Mouse (Mus musculus): ENCODE measurements around the gene Ergic2.

- TF ChIP-seq CTCF (IDR thresholded peaks at IDR 0.05; ENCODE audit: control insufficient read depth, insufficient read depth, insufficient replicate concordance, low read depth, low read length) = no peak
- TF ChIP-seq POLR2A (IDR thresholded peaks at IDR 0.05; ENCODE audit: control insufficient read depth, low read depth, low read length) = no peak
These were observed 6.3 kb upstream of the Ergic2 start for GRCm38 (mm10) chr6:148218235-148219076.

Data from testis, adult 2 months (tissue).